Mouse (Mus musculus): ENCODE data around the gene Gm44805. TPM values are rescaled to one million over a fixed set of nuclear protein-coding genes. Genes with fewer than 3 reads are reported as not detected.

The Gm44805 gene
- total and polyA plus RNA-seq, 3 experiments = not detected

DNA sequence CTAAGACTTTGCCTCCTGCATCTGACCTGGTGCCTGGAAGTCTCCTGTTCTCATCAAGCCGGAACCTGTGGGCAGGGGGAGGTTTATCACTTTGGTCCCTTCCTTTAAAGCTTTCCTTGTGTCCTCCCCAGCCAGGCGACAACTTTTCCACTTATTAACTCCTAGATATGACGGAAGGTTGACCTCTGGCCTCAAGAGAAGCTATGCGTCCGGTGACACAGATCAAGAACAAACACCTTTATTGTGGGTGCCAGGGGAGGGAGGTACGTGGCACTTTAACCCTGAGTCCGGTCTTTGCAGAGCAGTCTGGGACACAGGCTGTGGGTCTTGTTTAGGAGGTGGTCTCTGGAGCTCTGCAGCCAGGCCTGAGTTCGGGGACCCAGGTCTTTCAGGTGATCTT, 3.4 kb downstream of the Gm44805 start, which contains the start of gene Apoc2:
TSS of gene Apoc2 (minus strand) at position 70 of the 400 bp plus-strand sequence.
- peaks cover 0 to 2% of the 10 kb centered on the region in 2 experiments; a peak in 1 of 4 replicates for H3K4me1 ChIP-seq (ENCODE audit: control insufficient read depth in 1 of 2, insufficient read depth in 2 of 2)
- no peak for DNase-seq (ENCODE audit: extremely low read depth)
- no peaks in the 10 kb centered on the region for H3K36me3 ChIP-seq (replicated peaks in 1 of 2; ENCODE audit: control insufficient read depth in 1 of 2, insufficient read depth in 1 of 2, low read length in 1 of 2)
- H3K27ac ChIP-seq (ENCODE audit: insufficient read depth, low read depth) = no peak within 1 kb of the TSS
- TF ChIP-seq POLR2AphosphoS2 (IDR thresholded peaks at IDR 0.05; ENCODE audit: low read depth, low read length) = no peak
- no peak within 1 kb of the TSS for H3K9ac ChIP-seq (ENCODE audit: insufficient read depth, low read depth)
- no peaks in the 10 kb centered on the region for H3K79me2 ChIP-seq (replicated peaks; ENCODE audit: control insufficient read depth, extremely low read depth, insufficient read depth, poor library complexity, severe bottlenecking)
- in situ Hi-C loops (cut with MboI; ENCODE audit: low pct_ligation_motif_present, low pct_unique_long_range_greater_than_20kb, low sequenced_read_pairs) = no loop called here
- dilution Hi-C loops (cut with MboI; ENCODE audit: extremely low pct_ligation_motif_present, extremely low pct_unique_long_range_greater_than_20kb, low sequenced_read_pairs) = no loop called here
- no peak within 1 kb of the TSS for H3K4me3 ChIP-seq (replicated peaks in 1 of 3; ENCODE audit: low read depth in 2 of 3, low read length in 2 of 3, poor library complexity in 1 of 3)
- H3K4me2 ChIP-seq (ENCODE audit: insufficient read depth, low read depth, poor library complexity, severe bottlenecking) = no peak within 1 kb of the TSS
- H3K27me3 ChIP-seq (replicated peaks) = peaks cover 3% of the 10 kb centered on the region
- H3K9me3 ChIP-seq (replicated peaks; ENCODE audit: low read length) = no peaks in the 10 kb centered on the region

DNA sequence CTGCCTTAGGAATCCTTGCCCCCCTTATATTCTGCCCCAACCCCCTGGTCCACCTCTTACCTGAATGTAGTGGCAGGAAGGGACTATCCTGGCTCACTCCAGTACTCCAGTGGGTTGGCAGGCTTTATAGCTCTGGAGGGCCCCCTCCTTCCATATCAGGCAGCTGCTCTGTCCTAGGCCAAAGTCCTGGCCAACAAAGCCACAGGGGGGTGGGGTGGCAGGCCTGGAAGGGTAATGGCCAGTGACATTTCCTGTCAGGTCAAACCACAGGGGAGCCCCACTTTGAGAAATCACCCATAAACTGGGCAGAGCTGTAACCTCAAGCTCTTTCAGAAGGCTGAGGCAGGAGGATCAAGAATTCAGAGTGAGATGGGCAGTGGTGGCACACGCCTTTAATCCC, 4.6 kb downstream of the Gm44805 start:
- peaks cover 3% of the 10 kb centered on the region for H3K27me3 ChIP-seq (replicated peaks)
- dilution Hi-C loops (cut with MboI; ENCODE audit: extremely low pct_ligation_motif_present, extremely low pct_unique_long_range_greater_than_20kb, low sequenced_read_pairs) = no loop called here
- no peaks in the 10 kb centered on the region for H3K36me3 ChIP-seq (replicated peaks in 1 of 2; ENCODE audit: control insufficient read depth in 1 of 2, insufficient read depth in 1 of 2, low read length in 1 of 2)
- H3K9ac ChIP-seq (ENCODE audit: insufficient read depth, low read depth) = no peak overlapping the region
- H3K4me1 ChIP-seq (ENCODE audit: control insufficient read depth in 1 of 2, insufficient read depth in 2 of 2) = no peaks in the 10 kb centered on the region
- no peaks in the 10 kb centered on the region for H3K79me2 ChIP-seq (replicated peaks; ENCODE audit: control insufficient read depth, extremely low read depth, insufficient read depth, poor library complexity, severe bottlenecking)
- H3K4me2 ChIP-seq (ENCODE audit: insufficient read depth, low read depth, poor library complexity, severe bottlenecking) = no peak overlapping the region
- TF ChIP-seq BHLHE40 (IDR thresholded peaks at IDR 0.05; ENCODE audit: low read depth, low read length) (no peak), RCOR1 (conservative IDR thresholded peaks at IDR 0.05; ENCODE audit: low read depth, low read length) (no peak)
- H3K9me3 ChIP-seq (replicated peaks; ENCODE audit: low read length) = no peaks in the 10 kb centered on the region
- no peak overlapping the region for H3K27ac ChIP-seq (ENCODE audit: insufficient read depth, low read depth)
- in situ Hi-C loops (cut with MboI; ENCODE audit: low pct_ligation_motif_present, low pct_unique_long_range_greater_than_20kb, low sequenced_read_pairs) = no loop called here
- H3K4me3 ChIP-seq (replicated peaks in 1 of 3; ENCODE audit: low read depth in 2 of 3, low read length in 2 of 3, poor library complexity in 1 of 3) = no peak overlapping the region
- no peak for DNase-seq (ENCODE audit: extremely low read depth)

DNA sequence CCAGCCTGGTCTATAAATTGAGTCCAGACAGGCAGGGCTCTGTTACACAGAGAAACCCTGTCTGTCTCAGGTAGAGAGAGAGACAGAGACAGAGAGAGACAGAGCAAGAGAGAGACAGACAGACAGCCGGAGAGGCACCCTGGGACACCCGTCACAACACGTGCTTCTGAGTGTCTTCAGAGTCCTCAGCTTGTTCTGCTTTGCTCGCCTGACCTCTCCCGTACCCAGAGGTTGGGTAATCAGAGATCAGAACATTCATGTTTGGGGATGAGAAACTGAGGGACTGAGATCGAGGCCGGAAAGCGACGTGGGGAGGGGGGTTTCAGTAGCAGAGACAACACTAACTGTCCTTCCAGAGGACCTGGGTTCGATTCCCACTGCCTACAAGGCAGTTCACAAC, 5.4 kb downstream of the Gm44805 start:
- dilution Hi-C loops (cut with MboI; ENCODE audit: extremely low pct_ligation_motif_present, extremely low pct_unique_long_range_greater_than_20kb, low sequenced_read_pairs) (no loop called here), in situ Hi-C loops (cut with MboI; ENCODE audit: low pct_ligation_motif_present, low pct_unique_long_range_greater_than_20kb, low sequenced_read_pairs) (no loop called here)
- Histone ChIP-seq H3K9ac (ENCODE audit: insufficient read depth, low read depth) (no peak overlapping the region), H3K4me3 (replicated peaks in 1 of 3; ENCODE audit: low read depth in 2 of 3, low read length in 2 of 3, poor library complexity in 1 of 3) (no peak overlapping the region), H3K4me1 (ENCODE audit: control insufficient read depth in 1 of 2, insufficient read depth in 2 of 2) (no peaks in the 10 kb centered on the region), H3K27me3 (replicated peaks) (peaks cover 3% of the 10 kb centered on the region), H3K4me2 (ENCODE audit: insufficient read depth, low read depth, poor library complexity, severe bottlenecking) (no peak overlapping the region), H3K79me2 (replicated peaks; ENCODE audit: control insufficient read depth, extremely low read depth, insufficient read depth, poor library complexity, severe bottlenecking) (no peaks in the 10 kb centered on the region), H3K9me3 (replicated peaks; ENCODE audit: low read length) (no peaks in the 10 kb centered on the region), H3K27ac (ENCODE audit: insufficient read depth, low read depth) (no peak overlapping the region), H3K36me3 (replicated peaks in 1 of 2; ENCODE audit: control insufficient read depth in 1 of 2, insufficient read depth in 1 of 2, low read length in 1 of 2) (no peaks in the 10 kb centered on the region)
- DNase-seq (ENCODE audit: extremely low read depth) = no peak
- no peak for TF ChIP-seq MAX (IDR thresholded peaks at IDR 0.05; ENCODE audit: low read length)
- no peak for TF ChIP-seq CHD1 (IDR thresholded peaks at IDR 0.05; ENCODE audit: low read depth, low read length)
- no peak for TF ChIP-seq ETS1 (conservative IDR thresholded peaks at IDR 0.05; ENCODE audit: low read depth, low read length)
- no peak for TF ChIP-seq CTCF (conservative IDR thresholded peaks at IDR 0.05 in 1 of 2, IDR thresholded peaks at IDR 0.05 in 1 of 2; ENCODE audit: low read depth in 2 of 2, low read length in 2 of 2)
- no peak for TF ChIP-seq SMC3 (IDR thresholded peaks at IDR 0.05; ENCODE audit: low read depth, low read length)
- no peak for TF ChIP-seq TCF12 (IDR thresholded peaks at IDR 0.05; ENCODE audit: low read depth, low read length)
- TF ChIP-seq MXI1 (IDR thresholded peaks at IDR 0.05; ENCODE audit: low read depth, low read length) = no peak
- no peak for TF ChIP-seq MYC (IDR thresholded peaks at IDR 0.05; ENCODE audit: low read depth, low read length)
- TF ChIP-seq MEF2A (IDR thresholded peaks at IDR 0.05; ENCODE audit: borderline replicate concordance, low read depth, low read length) = no peak
- no peak for TF ChIP-seq E2F4 (IDR thresholded peaks at IDR 0.05; ENCODE audit: insufficient replicate concordance, low read depth, low read length)
- no peak for TF ChIP-seq HCFC1 (IDR thresholded peaks at IDR 0.05; ENCODE audit: low read depth, low read length)
- no peak for TF ChIP-seq ZMIZ1 (IDR thresholded peaks at IDR 0.05; ENCODE audit: low read depth, low read length)
- TF ChIP-seq RAD21 (IDR thresholded peaks at IDR 0.05; ENCODE audit: low read depth, low read length) = no peak
- no peak for TF ChIP-seq KAT2A (IDR thresholded peaks at IDR 0.05; ENCODE audit: insufficient replicate concordance, low read length)
- no peak for TF ChIP-seq MAFK (IDR thresholded peaks at IDR 0.05; ENCODE audit: insufficient replicate concordance, low read length)
- TF ChIP-seq ZNF384 (IDR thresholded peaks at IDR 0.05; ENCODE audit: low read depth, low read length) = no peak
- no peak for TF ChIP-seq UBTF (IDR thresholded peaks at IDR 0.05; ENCODE audit: low read depth, low read length)
- no peak for TF ChIP-seq NELFE (IDR thresholded peaks at IDR 0.05; ENCODE audit: low read depth, low read length)
- no peak for TF ChIP-seq POLR2A (IDR thresholded peaks at IDR 0.05; ENCODE audit: low read depth, low read length)
